Mouse (Mus musculus): ENCODE data around the gene Olfr887.

Olfr887 gene
- long read RNA-seq, experiment 1 = 0 reads
- long read RNA-seq, experiment 2 = 0 reads

GRCm38 (mm10) chr9:38083772-38084171, at the start of gene Olfr887:
TSS of gene Olfr887 (plus strand) at chr9:38084072.
- intact Hi-C loops (cut with DNase I) = no loop called here

DNA sequence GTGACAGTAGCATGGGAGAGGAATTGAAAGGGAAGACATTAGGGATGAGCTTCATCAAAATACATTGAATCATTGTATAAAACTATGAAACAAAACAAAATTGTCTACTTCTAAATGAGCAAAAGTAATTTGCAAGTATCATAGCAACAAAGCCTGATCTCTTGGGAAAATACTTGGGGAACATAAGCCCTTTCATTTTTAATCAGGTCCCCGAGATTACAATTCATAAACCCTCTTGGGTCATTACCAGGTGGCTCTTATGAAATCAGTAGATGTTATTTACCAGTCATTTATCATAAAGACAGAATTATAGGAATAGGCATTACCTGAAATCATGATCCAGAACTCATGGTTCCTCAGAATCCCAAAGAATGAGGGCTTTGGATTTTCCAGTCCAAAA, 37.6 kb upstream of the Olfr887 start, which contains the start of gene Olfr884:
Gene Olfr884, plus strand, starts transcription at position 301 of the 400 bp plus-strand sequence.
- intact Hi-C loops (cut with DNase I) = no loop called here

DNA sequence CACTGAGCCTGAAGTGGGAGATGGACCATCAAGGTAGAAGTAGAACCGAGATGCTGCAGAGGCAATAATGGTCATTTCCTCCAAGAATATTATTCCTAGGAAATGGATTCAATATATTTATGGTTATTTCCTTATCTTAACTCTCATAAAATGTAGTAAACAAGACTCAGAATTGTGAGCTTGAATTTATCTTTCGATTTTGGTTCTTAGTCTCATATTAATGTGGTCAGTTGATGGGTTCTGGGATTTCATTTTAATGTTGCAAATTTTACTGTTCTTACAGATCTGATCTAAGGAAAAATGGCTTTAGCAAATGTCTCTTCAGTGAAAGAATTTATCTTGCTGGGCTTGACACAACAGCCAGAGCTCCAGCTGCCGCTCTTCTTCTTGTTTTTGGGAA, 22.9 kb upstream of the Olfr887 start, which contains the start of gene Olfr885:
Gene Olfr885, plus strand, starts transcription at position 301 of the 400 bp plus-strand sequence.
- intact Hi-C loops (cut with DNase I) = no loop called here

DNA sequence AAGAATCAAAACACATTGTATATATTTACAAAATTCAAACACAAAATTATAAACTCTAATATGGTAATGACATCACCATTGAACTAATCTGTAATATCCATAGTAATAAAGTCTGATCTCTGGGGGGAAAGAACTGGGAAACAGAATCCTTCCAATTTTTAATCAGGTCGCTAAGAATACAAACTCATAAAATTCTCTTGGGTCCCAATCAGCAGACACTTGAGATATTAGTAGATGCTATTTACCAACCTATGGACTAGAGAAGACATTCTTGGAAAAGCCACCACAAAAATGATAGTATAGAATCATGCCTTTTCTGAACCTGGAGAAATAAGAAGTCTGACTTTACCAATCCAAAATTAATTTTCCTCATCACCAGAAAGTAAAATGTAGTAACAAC, 24.0 kb downstream of the Olfr887 start, which contains the start of gene Olfr888:
Gene Olfr888, plus strand, starts transcription at position 301 of the 400 bp plus-strand sequence.
- intact Hi-C loops (cut with DNase I) = no loop called here

GRCm38 (mm10) chr9:38114898-38115297, 31.0 kb downstream of the Olfr887 start, which contains the start of gene Olfr889:
TSS of gene Olfr889 (plus strand) at chr9:38115198.
- intact Hi-C loops (cut with DNase I) = no loop called here

Data from adrenal gland (tissue).